Mouse (Mus musculus): ENCODE results near the gene Piezo1. TPM values are rescaled to one million over a fixed set of nuclear protein-coding genes. Genes with fewer than 3 reads are reported as not detected.

The Piezo1 gene
- polyA plus RNA-seq, 1 experiment = not detected

DNA sequence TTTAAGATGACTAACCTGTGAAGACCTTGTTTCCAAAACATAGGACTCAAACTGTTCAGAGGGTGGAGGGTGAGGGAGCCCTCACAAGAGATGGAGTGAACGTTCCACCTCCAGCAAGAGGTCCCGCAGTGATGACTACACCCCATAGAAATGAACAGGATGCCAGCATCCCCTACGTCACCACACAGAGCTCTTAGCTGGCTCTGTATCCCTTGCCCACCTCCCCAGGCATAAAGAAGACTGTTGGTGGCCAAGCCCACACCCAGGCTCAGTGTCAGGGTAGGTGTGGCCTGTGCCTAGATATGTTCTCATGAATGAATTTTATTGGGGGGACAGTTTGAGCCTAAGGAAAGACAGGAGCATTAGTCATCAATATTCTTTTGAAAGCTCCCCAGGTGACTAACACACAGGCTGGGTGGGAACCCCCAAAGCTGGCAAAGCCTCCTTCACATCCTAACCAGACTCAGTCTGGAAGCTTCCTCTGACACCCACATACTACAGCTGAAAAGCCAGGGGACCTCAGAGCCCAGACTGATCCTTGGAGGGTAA, 2.2 kb downstream of the Piezo1 start:
- peaks cover 34% of the 10 kb centered on the region for H3K4me1 ChIP-seq (ENCODE audit: control insufficient read depth, insufficient read depth, low read length)
- H3K4me3 ChIP-seq (ENCODE audit: insufficient read depth, low read depth, low read length) = no peak overlapping the region
- H3K27ac ChIP-seq (ENCODE audit: insufficient read depth, low read depth, low read length) = no peak overlapping the region
- 71% methylated on average over 3 of the region's 3 CpGs for WGBS
- no peak for TF ChIP-seq POLR2A (IDR thresholded peaks at IDR 0.05; ENCODE audit: insufficient read depth, low read depth, low read length)
- no peak for TF ChIP-seq CTCF (IDR thresholded peaks at IDR 0.05; ENCODE audit: insufficient read depth, low read depth, low read length)

DNA sequence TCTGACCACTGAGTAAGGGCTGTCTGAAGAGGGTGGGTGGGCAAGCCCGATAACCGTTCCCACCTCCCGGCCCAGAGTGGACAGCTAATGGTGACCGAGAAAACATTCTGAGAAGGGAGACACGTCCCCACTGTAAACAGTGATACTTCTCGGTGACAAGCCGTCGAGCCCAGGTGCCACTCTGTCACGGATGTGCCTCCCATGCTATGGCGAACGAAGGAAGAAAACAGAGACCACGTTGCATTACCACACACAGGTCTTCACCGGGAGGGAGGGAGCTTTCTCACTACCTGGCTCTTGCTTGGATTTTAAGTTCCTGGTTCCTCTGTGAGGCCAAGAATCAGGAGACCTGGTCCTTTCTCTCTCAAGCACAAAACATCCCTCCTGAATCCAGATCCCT, 2.8 kb downstream of the Piezo1 start:
- TF ChIP-seq POLR2A (IDR thresholded peaks at IDR 0.05; ENCODE audit: insufficient read depth, low read depth, low read length) = no peak
- TF ChIP-seq CTCF (IDR thresholded peaks at IDR 0.05; ENCODE audit: insufficient read depth, low read depth, low read length) = no peak
- H3K27ac ChIP-seq (ENCODE audit: insufficient read depth, low read depth, low read length) = no peak overlapping the region
- peaks cover 34% of the 10 kb centered on the region for H3K4me1 ChIP-seq (ENCODE audit: control insufficient read depth, insufficient read depth, low read length)
- WGBS = 84% methylated on average over 13 of the region's 13 CpGs
- H3K4me3 ChIP-seq (ENCODE audit: insufficient read depth, low read depth, low read length) = no peak overlapping the region

DNA sequence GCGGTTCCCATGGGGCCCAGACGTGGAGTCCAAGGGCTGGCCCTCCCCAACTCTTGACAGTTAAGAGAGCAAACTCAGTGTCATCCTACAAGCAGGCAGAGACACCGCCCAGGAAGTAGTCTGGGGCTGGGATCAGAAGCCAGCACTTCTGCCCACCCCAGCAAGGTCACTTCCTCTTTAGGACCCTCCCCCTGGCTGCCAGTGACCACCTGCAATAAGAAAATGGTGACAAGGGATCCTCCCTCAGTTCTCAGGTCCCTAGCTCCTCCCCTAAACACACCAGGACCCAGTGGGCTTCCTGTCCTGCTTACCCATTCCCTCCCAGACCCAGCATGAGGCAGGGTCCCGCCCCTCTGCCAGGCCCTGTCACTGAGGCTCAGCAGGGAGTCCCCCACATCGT, 3.3 kb downstream of the Piezo1 start:
- no peak for TF ChIP-seq CTCF (IDR thresholded peaks at IDR 0.05; ENCODE audit: insufficient read depth, low read depth, low read length)
- TF ChIP-seq POLR2A (IDR thresholded peaks at IDR 0.05; ENCODE audit: insufficient read depth, low read depth, low read length) = no peak
- no peak overlapping the region for H3K4me3 ChIP-seq (ENCODE audit: insufficient read depth, low read depth, low read length)
- H3K27ac ChIP-seq (ENCODE audit: insufficient read depth, low read depth, low read length) = no peak overlapping the region
- WGBS = 58% methylated on average over 5 of the region's 5 CpGs
- peaks cover 34% of the 10 kb centered on the region for H3K4me1 ChIP-seq (ENCODE audit: control insufficient read depth, insufficient read depth, low read length)

DNA sequence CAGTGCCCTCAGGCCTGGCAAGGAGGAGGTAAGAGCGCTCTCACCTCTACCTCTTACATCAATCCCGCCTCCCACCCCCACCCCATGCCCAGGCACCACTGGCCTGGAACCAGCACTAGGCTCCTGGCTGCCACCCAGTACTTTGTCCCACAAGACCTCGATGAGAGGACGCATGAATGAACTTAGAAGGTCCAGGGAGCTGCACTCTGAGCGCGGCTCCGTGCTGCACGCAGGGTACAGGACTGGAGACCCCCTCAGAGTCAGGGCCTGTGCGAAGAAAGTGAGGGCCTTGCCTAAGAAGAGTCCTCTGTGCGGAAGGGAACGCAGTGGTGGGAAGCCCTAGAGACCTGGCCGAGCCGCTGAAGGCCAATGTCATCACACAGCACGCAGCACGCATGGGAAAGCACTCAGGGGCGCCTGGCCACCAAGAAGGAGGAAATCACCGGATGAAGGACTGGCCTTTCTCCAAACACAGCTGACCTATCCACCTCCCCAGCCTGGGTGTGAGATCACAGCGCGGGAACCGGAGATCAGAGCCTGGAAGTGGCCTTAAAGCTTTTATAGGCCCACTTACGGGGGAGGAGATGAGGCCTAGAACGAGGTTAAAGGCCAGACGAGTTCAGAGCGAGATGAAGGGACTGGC, 4.2 kb downstream of the Piezo1 start:
- WGBS = 77% methylated on average over 24 of the region's 24 CpGs
- no peak overlapping the region for H3K4me3 ChIP-seq (ENCODE audit: insufficient read depth, low read depth, low read length)
- H3K27ac ChIP-seq (ENCODE audit: insufficient read depth, low read depth, low read length) = no peak overlapping the region
- TF ChIP-seq CTCF (IDR thresholded peaks at IDR 0.05; ENCODE audit: insufficient read depth, low read depth, low read length) = no peak
- TF ChIP-seq POLR2A (IDR thresholded peaks at IDR 0.05; ENCODE audit: insufficient read depth, low read depth, low read length) = no peak
- H3K4me1 ChIP-seq (ENCODE audit: control insufficient read depth, insufficient read depth, low read length) = peaks cover 34% of the 10 kb centered on the region

DNA sequence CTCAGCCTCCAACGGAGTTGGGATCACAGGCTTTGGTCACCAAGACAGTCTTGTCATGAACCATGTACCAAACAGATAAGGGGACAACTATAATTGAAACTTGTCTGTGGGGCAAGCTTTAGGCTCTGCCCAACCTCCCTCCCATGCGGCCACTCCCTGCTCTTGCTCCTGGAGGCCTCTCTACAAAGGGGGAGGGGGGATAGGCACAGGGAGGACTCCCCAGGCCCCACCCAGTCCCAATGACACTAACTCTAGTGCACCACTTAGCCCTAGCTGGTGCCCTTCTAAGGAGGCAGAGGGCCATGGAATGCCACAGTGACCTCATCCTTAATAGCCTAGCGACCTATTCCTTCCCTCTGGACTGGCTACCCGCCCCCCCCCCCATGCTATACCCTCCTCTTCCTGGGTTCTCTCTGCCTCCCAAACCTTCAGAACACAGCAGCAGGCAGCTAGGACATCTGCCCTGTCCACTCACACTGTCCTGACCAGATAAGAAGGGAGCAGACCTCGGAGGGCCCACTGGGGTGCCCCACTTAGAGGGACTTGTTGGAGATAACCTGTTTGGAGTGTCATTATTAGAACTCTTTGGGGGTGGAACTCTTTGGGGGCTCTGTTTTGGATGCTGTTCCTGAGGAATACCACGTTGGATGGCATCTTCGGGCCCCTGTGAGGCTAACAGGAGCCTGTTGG, 4.9 kb downstream of the Piezo1 start:
- TF ChIP-seq CTCF (IDR thresholded peaks at IDR 0.05; ENCODE audit: insufficient read depth, low read depth, low read length) (no peak), POLR2A (IDR thresholded peaks at IDR 0.05; ENCODE audit: insufficient read depth, low read depth, low read length) (no peak)
- 95% methylated on average over 6 of the region's 7 CpGs for WGBS
- H3K4me1 ChIP-seq (ENCODE audit: control insufficient read depth, insufficient read depth, low read length) = peaks cover 31% of the 10 kb centered on the region
- H3K27ac ChIP-seq (ENCODE audit: insufficient read depth, low read depth, low read length) = no peak overlapping the region
- no peak overlapping the region for H3K4me3 ChIP-seq (ENCODE audit: insufficient read depth, low read depth, low read length)

DNA sequence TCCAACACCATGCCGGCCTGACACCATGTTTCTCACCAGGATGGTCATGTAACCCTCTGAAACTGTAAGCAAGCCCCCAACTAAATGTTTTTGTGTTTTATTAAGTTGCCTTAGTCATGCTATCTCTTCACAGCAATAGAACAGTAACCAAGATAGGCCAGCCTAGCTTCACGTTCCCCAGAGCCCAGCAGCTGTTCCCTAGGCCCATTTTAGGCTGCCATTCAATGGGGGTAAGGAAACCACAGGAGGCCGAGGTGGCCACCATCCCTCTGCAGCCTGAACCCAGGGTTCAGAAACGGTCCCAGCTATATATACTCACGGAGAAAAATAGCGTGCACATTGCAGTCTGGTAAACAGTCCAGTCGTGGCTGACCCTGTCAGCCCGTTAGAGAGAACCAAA, 7.0 kb downstream of the Piezo1 start:
- TF ChIP-seq CTCF (IDR thresholded peaks at IDR 0.05; ENCODE audit: insufficient read depth, low read depth, low read length) (no peak), POLR2A (IDR thresholded peaks at IDR 0.05; ENCODE audit: insufficient read depth, low read depth, low read length) (no peak)
- Histone ChIP-seq H3K27ac (ENCODE audit: insufficient read depth, low read depth, low read length) (no peak overlapping the region), H3K4me1 (ENCODE audit: control insufficient read depth, insufficient read depth, low read length) (peaks cover 19% of the 10 kb centered on the region), H3K4me3 (ENCODE audit: insufficient read depth, low read depth, low read length) (no peak overlapping the region)
- 68% methylated on average over 8 of the region's 8 CpGs for WGBS

DNA sequence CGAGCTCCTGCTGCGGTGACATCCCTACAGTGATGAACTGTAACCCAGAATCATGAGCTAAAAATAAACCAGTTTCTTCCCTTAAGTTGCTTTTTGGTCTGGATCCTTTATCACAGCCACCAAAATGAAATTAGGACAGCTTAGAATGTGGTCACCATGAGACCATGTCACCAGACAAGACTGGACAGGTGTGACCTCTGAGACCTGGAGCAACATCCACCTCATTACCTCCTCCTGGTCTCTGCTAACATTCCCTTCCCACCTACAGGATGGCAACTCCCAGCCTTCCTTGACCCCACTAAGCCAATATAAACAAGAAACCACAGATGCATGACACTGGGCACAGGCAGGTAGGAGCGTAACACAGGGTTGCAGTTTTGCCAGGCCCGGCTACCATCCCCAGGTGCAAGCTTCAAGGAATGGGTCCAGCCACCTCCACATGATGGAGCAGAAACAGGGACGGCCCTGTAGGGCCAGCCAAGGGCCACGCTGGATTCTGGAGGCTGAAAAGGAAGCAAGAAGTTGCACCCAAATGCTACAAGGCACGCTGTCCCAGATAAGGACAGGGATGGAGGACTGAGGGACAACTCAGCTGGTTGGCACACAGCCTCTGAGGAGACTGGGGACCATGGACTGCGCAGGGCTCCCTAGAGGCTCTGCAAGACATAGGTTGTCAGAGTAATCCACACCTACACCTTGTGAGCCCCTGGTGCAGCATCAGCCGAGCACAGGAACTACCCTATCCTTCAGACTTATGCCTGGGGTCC, 12.6 kb downstream of the Piezo1 start:
- no peak overlapping the region for H3K4me3 ChIP-seq (ENCODE audit: insufficient read depth, low read depth, low read length)
- 85% methylated on average over 9 of the region's 9 CpGs for WGBS
- no peak overlapping the region for H3K27ac ChIP-seq (ENCODE audit: insufficient read depth, low read depth, low read length)
- no peak for TF ChIP-seq POLR2A (IDR thresholded peaks at IDR 0.05; ENCODE audit: insufficient read depth, low read depth, low read length)
- TF ChIP-seq CTCF (IDR thresholded peaks at IDR 0.05; ENCODE audit: insufficient read depth, low read depth, low read length) = no peak
- peaks cover 10% of the 10 kb centered on the region for H3K4me1 ChIP-seq (ENCODE audit: control insufficient read depth, insufficient read depth, low read length)

DNA sequence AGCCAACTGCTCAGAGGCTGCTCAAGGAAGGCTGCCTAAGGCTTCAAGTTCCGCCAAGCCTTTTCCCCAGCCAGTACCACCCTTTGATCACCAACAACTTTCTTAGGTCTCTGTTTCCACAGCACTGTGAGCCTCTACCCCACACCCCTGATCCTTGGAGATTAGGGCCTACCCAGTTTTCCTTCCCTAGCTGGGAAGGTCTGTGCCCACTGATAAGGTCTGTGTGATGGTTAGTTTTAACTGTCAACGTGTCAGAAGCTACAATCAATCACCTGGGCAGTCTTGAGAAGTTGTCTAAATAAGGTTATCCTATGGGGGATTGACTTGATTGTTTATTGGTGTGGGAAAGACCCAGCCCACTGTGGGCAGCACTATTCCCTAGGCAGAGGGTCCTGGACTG, 13.3 kb downstream of the Piezo1 start:
- Histone ChIP-seq H3K27ac (ENCODE audit: insufficient read depth, low read depth, low read length) (no peak overlapping the region), H3K4me1 (ENCODE audit: control insufficient read depth, insufficient read depth, low read length) (peaks cover 10% of the 10 kb centered on the region), H3K4me3 (ENCODE audit: insufficient read depth, low read depth, low read length) (no peak overlapping the region)
- WGBS = 90% methylated on average over 2 of the region's 2 CpGs
- TF ChIP-seq CTCF (IDR thresholded peaks at IDR 0.05; ENCODE audit: insufficient read depth, low read depth, low read length) (no peak), POLR2A (IDR thresholded peaks at IDR 0.05; ENCODE audit: insufficient read depth, low read depth, low read length) (no peak)

DNA sequence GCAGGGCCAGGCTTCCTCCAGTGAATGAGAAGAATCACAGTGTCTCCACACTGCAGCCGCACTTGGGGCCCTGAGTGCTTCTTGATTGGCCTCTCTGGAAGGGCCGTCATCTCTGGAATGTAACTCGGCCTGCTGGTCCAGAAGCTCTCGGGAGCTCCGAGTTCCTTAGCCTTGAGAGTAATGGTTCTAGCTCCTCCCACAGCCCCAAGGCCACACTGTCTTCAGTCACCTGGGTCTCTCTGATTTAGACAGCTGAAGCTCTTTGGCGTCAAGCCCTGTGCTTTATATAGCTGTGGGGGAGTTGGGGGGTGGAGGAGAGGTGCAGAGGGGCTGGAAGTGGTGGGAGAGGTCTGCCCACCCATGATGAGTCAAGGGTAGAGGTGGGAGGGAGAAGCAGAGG, 14.1 kb downstream of the Piezo1 start:
- Histone ChIP-seq H3K27ac (ENCODE audit: insufficient read depth, low read depth, low read length) (no peak overlapping the region), H3K4me3 (ENCODE audit: insufficient read depth, low read depth, low read length) (no peak overlapping the region), H3K4me1 (ENCODE audit: control insufficient read depth, insufficient read depth, low read length) (peaks cover 10% of the 10 kb centered on the region)
- TF ChIP-seq CTCF (IDR thresholded peaks at IDR 0.05; ENCODE audit: insufficient read depth, low read depth, low read length) (no peak), POLR2A (IDR thresholded peaks at IDR 0.05; ENCODE audit: insufficient read depth, low read depth, low read length) (no peak)
- 55% methylated on average over 6 of the region's 6 CpGs for WGBS

Data from olfactory bulb, adult 2 months (tissue).